ENCODE assay signal across 12 mouse cellular contexts in the genomic region with DNA sequence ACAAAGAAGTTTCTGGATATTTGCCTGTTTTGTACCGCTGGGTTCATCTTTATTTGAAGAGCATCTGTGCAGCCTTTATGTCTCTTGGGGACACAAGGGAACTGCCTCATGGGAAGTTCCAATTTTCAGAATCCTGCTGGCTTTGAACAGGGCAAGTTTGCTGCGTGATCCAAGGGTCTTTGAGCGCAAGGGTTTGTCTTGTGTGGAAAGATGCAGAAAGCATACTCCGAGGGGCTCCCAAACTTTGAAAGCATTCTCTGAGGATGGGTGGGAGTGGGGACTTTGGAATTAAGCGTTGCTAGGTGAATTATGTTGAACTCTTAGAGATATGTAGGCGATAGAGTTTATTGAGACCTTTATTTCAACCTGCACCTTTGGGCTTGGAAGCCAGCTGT.
DNase-seq lines count a peak whose midpoint lies in the region; ATAC-seq and TF ChIP-seq lines count a peak whose summit lies in the region.
"Had no signal": no experiment of that assay in that cellular context is flagged by ENCODE, and none has a peak within 500 bp of the region (broad histone marks: within the 10 kb centered on the region; RNA-seq: fewer than 3 reads in every experiment).

No protein-coding gene starts in this region.

- no peak for ATAC-seq in heart, postnatal 0 days (ENCODE audit: insufficient read depth, low read depth)
- no peak for ATAC-seq in embryonic facial prominence, embryonic 12.5 days (ENCODE audit: insufficient number of reproducible peaks, insufficient read depth, low FRiP score, low TSS enrichment)
- ATAC-seq in hindbrain, embryonic 14.5 days (ENCODE audit: low FRiP score) = no peak
- ATAC-seq in midbrain, embryonic 15.5 days (replicated peaks) = no peak; the same call in 1 of the 2 replicates

- H3K36me3 ChIP-seq in heart, postnatal 0 days (replicated peaks; ENCODE audit: control insufficient read depth, insufficient read depth, low read length) = no peaks in the 10 kb centered on the region
- H3K36me3 ChIP-seq in heart, adult 2 months (ENCODE audit: control insufficient read depth, insufficient read depth, low read length) = no peaks in the 10 kb centered on the region
- H3K36me3 ChIP-seq in embryonic facial prominence, embryonic 12.5 days = no peaks in the 10 kb centered on the region
- H3K36me3 ChIP-seq in hindbrain, embryonic 14.5 days (replicated peaks; ENCODE audit: control insufficient read depth, insufficient read depth) = no peaks in the 10 kb centered on the region
- H3K36me3 ChIP-seq in midbrain, embryonic 15.5 days (replicated peaks) = no peaks in the 10 kb centered on the region

- TF ChIP-seq CTCF in heart, postnatal 0 days (IDR thresholded peaks at IDR 0.05; ENCODE audit: low read depth) = no peak
- TF ChIP-seq CTCF in heart, adult 2 months (IDR thresholded peaks at IDR 0.05) = no peak

- peak overlapping the region; percentile 40 for H3K4me3 ChIP-seq in heart, postnatal 0 days (ENCODE audit: low read depth, low read length)
- no peak overlapping the region for H3K4me3 ChIP-seq in heart, adult 2 months
- peak overlapping the region; percentile 48 for H3K4me3 ChIP-seq in embryonic facial prominence, embryonic 12.5 days
- H3K4me3 ChIP-seq in hindbrain, embryonic 14.5 days (replicated peaks; ENCODE audit: low read length) = peak overlapping the region; percentile 55
- H3K4me3 ChIP-seq in midbrain, embryonic 15.5 days = peak overlapping the region; percentile 69

- no peaks in the 10 kb centered on the region for H3K79me2 ChIP-seq in heart, adult 2 months (replicated peaks; ENCODE audit: control insufficient read depth, insufficient read depth, low read length)

- TF ChIP-seq EP300 in heart, postnatal 0 days (IDR thresholded peaks at IDR 0.05; ENCODE audit: low read depth) = no peak
- no peak for TF ChIP-seq EP300 in heart, adult 2 months (IDR thresholded peaks at IDR 0.05; ENCODE audit: insufficient read depth, low read depth, low read length)

- intact Hi-C loops in heart, adult 2 months (cut with DNase I) = no loop called here

- H3K9ac ChIP-seq in heart, postnatal 0 days (replicated peaks; ENCODE audit: low read depth, low read length) = no peak overlapping the region
- H3K9ac ChIP-seq in heart, adult 2 months (ENCODE audit: low read depth, low read length) = no peak overlapping the region
- H3K9ac ChIP-seq in embryonic facial prominence, embryonic 12.5 days = peak overlapping the region; percentile 47
- peak overlapping the region; percentile 70 for H3K9ac ChIP-seq in hindbrain, embryonic 14.5 days
- peak overlapping the region; percentile 72 for H3K9ac ChIP-seq in midbrain, embryonic 15.5 days

- TF ChIP-seq POLR2A in heart, adult 2 months (IDR thresholded peaks at IDR 0.05; ENCODE audit: insufficient read depth, low read depth, low read length) = no peak

- no peak for DNase-seq in heart, postnatal 0 days (ENCODE audit: low spot score)
- no peak for DNase-seq in heart, adult 2 months
- DNase-seq in hindbrain, embryonic 14.5 days (ENCODE audit: low spot score) = no peak
- DNase-seq in testis, postnatal 10 days (ENCODE audit: low spot score) = no peak
- no peak for DNase-seq in urinary bladder, adult 18-20 months (ENCODE audit: low spot score in 2 of 2)
- DNase-seq in adrenal gland, postnatal 36 days = no peak
- DNase-seq: adrenal gland, postnatal 25 days; kidney, adult 8-10 months; lung, postnatal 36 days; thymus, postnatal 14 days had no signal

- WGBS in heart, postnatal 0 days = 7% methylated on average over 6 of the region's 6 CpGs
- WGBS in heart, adult 2 months = 7% methylated on average over 6 of the region's 6 CpGs
- 3% methylated on average over 6 of the region's 6 CpGs for WGBS in embryonic facial prominence, embryonic 12.5 days
- WGBS in hindbrain, embryonic 14.5 days = 2% methylated on average over 6 of the region's 6 CpGs
- WGBS in midbrain, embryonic 15.5 days = 3% methylated on average over 6 of the region's 6 CpGs

- peaks cover 7% of the 10 kb centered on the region; the same call in 1 of the 2 replicates for H3K4me1 ChIP-seq in heart, postnatal 0 days (ENCODE audit: control insufficient read depth, insufficient read depth)
- H3K4me1 ChIP-seq in heart, adult 2 months (ENCODE audit: control insufficient read depth, insufficient read depth, low read length) = no peaks in the 10 kb centered on the region
- no peaks in the 10 kb centered on the region for H3K4me1 ChIP-seq in embryonic facial prominence, embryonic 12.5 days
- H3K4me1 ChIP-seq in hindbrain, embryonic 14.5 days (replicated peaks; ENCODE audit: control insufficient read depth, insufficient read depth, low read length) = peaks cover 18% of the 10 kb centered on the region
- H3K4me1 ChIP-seq in midbrain, embryonic 15.5 days = peaks cover 4% of the 10 kb centered on the region; the same call in 1 of the 2 replicates

- H3K9me3 ChIP-seq in heart, postnatal 0 days (replicated peaks; ENCODE audit: control insufficient read depth, low read length) = no peaks in the 10 kb centered on the region
- H3K9me3 ChIP-seq in embryonic facial prominence, embryonic 12.5 days = no peaks in the 10 kb centered on the region
- H3K9me3 ChIP-seq in hindbrain, embryonic 14.5 days (ENCODE audit: control insufficient read depth, low read length) = no peaks in the 10 kb centered on the region
- no peaks in the 10 kb centered on the region for H3K9me3 ChIP-seq in midbrain, embryonic 15.5 days

- peak overlapping the region; percentile 61 for H3K4me2 ChIP-seq in heart, postnatal 0 days (ENCODE audit: low read depth, low read length)
- H3K4me2 ChIP-seq in embryonic facial prominence, embryonic 12.5 days (replicated peaks) = peak overlapping the region; percentile 80
- peak overlapping the region; percentile 68 for H3K4me2 ChIP-seq in hindbrain, embryonic 14.5 days (replicated peaks)
- peak overlapping the region; percentile 82 for H3K4me2 ChIP-seq in midbrain, embryonic 15.5 days

- H3K27ac ChIP-seq in heart, postnatal 0 days (ENCODE audit: low read depth) = no peak overlapping the region
- no peak overlapping the region for H3K27ac ChIP-seq in heart, adult 2 months
- H3K27ac ChIP-seq in embryonic facial prominence, embryonic 12.5 days = no peak overlapping the region
- peak overlapping the region; percentile 91 for H3K27ac ChIP-seq in hindbrain, embryonic 14.5 days
- H3K27ac ChIP-seq in midbrain, embryonic 15.5 days = peak overlapping the region; percentile 88

- H3K27me3 ChIP-seq in heart, postnatal 0 days (ENCODE audit: control insufficient read depth, insufficient read depth, low read length) = peaks cover 16% of the 10 kb centered on the region
- no peaks in the 10 kb centered on the region; the same call in 1 of the 2 replicates for H3K27me3 ChIP-seq in heart, adult 2 months (ENCODE audit: control insufficient read depth, insufficient read depth, low read length)
- H3K27me3 ChIP-seq in embryonic facial prominence, embryonic 12.5 days = peaks cover 6% of the 10 kb centered on the region; the same call in 1 of the 2 replicates
- H3K27me3 ChIP-seq in hindbrain, embryonic 14.5 days (ENCODE audit: control insufficient read depth, insufficient read depth, low read length) = no peaks in the 10 kb centered on the region
- H3K27me3 ChIP-seq in midbrain, embryonic 15.5 days (replicated peaks) = no peaks in the 10 kb centered on the region

Comparison
In these comparisons a context has a peak if more than half of its experiments do, and no peak if none do; other contexts are left out.
1. H3K27ac ChIP-seq: peak in hindbrain, embryonic 14.5 days (single experiment) and midbrain, embryonic 15.5 days (single experiment); none in heart, postnatal 0 days (single experiment), heart, adult 2 months (single experiment) and embryonic facial prominence, embryonic 12.5 days (single experiment).
2. H3K9ac ChIP-seq: peak in embryonic facial prominence, embryonic 12.5 days (single experiment), hindbrain, embryonic 14.5 days (single experiment) and midbrain, embryonic 15.5 days (single experiment); none in heart, postnatal 0 days (single experiment) and heart, adult 2 months (single experiment).
3. Peak in every context shown above with its lines, with median percentiles within 50 percentile points of each other: H3K4me2 ChIP-seq.